Mouse (Mus musculus) cerebellum, postnatal 10 days (tissue): ENCODE measurements around the gene Sgms1.
"Not testable (repeated sequence)": the region's sequence is repeated elsewhere in the genome, so short reads cannot be mapped to it uniquely, and the experiment has no call there.

Experiments used
- DNase-seq, 2 experiments: peaks; one replicate each; pipeline ENCODE4 v3.0.0; 2021; ENCODE audit warnings: mixed read lengths in 2 of 2

Sgms1 gene

DNA sequence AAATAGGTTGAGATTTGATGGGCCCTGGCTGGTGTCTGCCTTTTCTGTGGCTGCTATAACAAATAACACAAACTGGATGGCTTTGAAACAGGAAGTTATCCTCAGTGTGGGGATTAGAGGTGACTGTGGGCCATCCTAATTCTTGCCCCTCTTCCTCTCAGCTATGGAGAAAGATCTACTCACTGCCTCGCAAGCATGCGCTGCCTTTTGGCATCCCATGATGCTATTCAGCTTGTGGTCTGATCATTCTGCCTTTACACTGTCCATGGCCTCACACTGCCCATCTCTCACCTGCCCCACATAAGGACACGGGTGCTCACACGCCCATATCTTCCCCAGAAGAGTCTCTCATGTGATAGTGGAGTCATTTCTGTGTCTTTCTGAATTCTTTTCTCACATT, 213.5 kb downstream of the Sgms1 start:
- DNase-seq, result no peak

DNA sequence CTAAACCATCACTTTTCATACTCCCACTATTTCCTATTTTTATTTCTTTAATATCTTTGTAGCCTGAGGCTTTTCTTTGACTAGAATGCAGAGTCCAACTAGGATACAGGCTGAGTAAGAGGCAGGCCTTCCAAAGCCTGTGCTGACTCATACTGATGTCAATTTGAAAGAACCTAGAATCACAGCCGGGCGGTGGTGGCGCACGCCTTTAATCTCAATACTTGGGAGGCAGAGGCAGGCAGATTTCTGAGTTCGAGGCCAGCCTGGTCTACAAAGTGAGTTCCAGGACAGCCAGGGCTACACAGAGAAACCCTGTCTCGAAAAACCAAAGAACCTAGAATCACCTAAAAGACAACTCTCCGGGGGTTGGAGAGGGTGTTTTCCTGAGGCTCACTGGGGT, 214.5 kb downstream of the Sgms1 start:
- no peak for DNase-seq

DNA sequence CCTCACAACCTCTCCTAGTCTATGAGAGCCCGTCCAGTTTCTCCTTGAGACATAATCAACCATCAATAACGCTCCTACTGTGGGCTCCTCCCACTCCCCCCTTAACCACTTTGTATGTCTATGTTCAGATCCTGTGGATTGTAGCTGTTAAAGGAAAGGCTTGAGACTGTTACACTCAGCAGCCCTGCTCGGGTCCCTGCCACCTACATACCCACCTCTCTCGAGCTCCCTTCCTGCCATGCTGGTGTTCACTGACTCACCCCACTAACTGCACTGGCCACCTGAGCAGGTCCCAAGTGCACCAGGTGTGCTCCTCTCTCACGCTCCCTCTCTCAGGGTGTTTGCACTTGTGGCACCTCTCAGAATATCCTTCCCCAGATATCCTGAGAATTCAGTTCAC, 215.0 kb downstream of the Sgms1 start:
- no peak for DNase-seq

DNA sequence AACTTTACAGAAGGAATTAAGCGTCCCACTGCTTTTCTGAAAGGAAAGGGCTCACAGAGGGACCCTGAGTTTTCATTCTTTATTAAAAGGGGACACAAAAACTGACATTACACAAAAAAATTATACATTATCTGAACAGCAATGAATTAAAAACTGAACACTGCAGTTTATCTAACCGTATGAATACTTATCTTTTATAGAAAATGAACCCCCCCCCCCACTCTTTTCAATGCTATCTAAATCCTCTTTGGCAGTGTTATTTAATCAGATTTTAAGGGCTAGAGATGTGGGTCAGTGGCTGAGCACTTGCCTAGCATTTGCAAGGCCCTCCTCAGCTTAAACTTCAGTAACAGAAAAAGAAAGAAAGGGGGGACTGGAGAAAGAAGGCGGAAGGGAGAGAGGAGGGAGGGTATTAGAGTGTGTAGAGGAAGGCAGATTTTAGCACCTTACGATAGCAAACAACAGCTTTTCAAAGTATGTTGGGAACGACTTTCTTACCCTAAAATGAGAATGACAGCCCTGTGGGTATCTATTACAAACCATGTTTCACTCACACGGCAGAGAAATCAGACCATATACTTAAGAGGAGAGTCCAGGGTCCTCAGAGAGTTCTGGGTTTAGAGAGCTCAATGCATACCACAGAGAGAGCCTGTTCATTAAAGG, 215.9 kb downstream of the Sgms1 start:
- DNase-seq, result no peak

DNA sequence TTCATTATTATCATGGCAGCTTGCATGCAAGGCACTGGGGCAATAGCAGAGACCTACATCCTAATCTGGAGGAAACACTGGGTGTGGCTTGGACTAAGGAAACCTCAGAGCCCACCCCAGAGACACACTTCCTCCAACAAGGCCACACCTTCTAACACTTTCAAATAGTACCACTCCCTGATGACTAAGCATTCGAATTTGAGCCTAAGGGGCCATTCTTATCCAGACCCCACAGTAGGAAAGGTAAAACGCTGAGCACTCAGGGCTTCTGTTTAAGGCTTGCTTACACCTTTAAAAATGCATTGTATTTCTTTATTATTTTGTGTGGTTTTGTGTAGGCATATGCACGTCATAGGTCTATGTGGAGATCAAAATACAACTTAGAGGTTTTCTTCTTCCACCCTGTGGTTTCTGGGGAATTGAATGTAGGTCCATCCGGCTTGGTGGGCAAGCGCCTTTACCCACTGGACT, 217.0 kb downstream of the Sgms1 start:
- DNase-seq, result no peak

DNA sequence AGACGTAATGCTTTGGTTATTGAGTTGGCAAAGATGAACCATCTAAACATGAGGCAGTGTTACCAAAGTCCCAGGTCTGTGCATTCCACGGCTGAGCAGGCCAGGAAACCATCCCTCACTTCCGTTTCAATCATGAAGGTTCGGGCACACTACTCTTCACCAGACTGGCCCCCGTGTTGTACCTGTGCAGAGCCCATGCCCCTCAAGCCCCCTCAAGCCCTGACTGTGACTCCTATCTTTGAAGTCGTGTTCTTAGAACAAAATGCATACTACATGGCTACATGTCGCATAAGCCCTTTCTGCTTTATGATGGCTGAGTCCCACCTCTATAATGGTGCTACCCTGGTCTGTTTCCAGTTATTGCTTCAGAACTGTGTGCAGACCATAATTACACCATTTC, 217.5 kb downstream of the Sgms1 start:
- DNase-seq, result no peak

DNA sequence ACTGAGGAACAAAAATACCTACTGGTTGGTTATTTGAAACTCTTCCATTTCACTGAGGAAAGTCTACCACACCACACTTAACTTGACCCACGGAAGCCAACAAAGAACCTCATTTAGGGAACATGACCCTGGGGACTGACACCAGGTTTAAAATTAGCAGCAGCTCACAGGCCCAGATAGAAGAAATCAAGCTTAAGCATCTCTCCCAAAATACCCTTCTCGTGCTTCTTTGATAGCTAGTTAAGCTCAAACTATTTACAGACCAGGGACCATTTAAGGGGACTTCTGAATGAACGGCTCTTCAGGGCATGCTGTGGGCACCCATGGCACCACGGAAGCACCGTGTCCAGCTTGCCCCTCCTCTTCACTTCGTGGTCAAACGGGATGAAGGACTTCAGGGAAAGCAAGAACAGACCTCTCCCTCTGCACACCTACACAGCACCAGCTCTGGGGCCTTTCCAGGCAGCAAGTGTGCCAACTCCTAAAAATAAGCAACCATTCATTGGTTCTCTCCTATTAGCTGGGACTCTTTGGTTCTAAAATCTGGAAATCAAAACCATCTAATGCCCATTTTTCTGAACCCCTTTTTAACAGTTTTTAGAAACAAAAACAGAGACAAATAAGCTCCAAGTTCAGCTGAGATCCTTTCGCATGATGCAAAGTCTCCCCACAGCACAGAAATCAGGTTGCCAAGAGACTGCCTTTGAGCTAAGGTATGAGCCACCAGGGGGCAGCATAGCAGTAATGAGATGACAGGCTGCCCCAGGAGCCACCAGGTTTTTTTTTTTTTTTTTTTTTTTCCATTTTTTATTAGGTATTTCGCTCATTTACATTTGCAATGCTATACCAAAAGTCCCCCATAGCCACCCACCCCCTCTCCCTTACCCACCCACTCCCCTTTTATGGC, 219.6 kb downstream of the Sgms1 start:
- peak; percentile 92 to 95 for DNase-seq

DNA sequence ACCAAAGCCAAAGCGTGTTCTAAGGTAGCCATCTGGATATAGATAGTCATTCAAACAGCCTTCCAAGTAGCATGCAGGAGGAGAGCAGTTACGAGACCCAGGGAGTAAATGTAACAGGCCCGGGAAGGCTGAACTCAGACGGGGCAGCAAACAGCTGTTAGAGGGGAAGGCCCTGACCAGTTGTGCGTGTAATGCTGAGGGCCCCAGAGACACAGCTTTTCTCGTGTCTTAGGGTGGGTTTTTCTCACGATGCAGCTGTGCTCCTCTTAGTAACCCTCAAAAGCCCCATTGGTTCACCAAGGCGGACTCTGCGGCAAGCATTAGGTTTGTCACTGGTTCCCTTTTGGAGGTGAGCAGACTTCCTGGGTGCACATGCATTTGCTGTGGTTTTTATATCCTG, 221.5 kb downstream of the Sgms1 start:
- DNase-seq, result no peak

DNA sequence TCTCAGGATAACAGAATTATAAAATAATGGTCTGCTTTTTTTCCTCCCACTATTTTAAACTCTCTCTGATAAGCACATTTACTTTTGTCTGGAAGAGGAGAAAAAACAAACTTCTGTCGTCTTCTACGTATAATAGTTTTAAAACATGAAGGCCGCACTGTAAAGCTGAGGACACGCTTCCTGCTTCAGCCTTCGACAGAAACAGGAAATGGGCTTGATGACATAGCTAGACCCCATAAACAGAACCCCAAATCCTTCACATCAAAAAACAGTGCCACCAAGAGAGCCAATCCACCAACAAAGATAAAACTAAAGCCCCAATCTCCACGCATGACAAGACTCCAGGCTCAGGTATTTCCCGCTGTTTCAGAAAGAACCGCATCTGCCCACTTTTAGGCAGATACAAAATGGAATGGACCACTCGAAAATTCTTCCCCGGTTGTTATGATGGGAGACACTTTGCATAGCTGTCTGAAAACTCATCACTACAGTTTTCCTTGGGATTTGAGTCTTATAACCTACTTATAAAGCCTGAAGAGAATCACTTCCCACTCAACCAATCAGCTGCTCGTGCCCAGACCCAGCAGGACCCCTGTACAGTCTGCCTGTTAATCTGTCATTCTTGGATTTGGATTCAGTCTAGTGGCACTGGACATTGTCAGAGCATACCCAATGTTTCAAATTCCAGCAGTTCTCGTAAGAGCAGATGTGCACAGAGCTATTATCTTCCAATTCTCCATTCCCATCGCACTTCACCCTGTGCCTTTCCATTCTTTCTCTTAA, 222.5 kb downstream of the Sgms1 start:
- peak; percentile 49 to 56 for DNase-seq

DNA sequence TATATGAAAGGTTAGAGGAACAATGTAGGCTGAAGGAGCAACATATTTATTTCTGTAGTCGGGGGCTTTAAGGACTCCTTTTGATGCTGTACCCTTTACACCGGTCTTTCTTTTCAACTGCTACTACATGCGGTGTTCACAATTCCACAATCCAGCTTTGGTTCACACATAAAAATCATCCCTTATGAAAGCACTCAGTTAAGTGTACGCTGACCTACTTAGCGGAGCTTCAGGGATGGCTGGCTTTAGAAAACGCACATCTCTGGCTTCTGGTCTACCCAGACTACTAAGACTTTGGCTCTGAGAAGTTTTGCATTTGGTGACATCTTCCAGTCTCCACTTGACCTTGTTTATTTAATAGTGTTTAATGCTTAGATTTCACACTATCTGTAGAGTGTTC, 223.8 kb downstream of the Sgms1 start:
- DNase-seq, result no peak

DNA sequence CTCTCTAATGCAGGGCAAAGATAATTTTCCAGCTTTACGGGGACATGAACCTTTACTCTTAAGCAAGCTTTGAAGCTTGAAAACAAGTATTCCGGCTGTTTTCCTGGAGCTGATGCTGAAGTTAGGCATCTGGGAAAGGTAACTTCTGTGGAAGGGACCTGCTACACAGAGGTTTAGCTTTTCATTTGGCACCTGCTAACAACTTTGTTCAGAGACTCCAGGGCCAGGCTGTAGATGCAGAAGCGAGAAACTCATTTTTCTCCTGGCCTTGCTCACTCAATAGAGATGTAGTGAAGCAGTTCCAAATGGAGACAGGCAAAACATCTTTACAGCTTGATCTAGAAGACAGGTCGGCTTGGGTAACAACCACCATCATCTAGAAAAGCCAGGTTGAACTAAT, 225.4 kb downstream of the Sgms1 start:
- no peak for DNase-seq

DNA sequence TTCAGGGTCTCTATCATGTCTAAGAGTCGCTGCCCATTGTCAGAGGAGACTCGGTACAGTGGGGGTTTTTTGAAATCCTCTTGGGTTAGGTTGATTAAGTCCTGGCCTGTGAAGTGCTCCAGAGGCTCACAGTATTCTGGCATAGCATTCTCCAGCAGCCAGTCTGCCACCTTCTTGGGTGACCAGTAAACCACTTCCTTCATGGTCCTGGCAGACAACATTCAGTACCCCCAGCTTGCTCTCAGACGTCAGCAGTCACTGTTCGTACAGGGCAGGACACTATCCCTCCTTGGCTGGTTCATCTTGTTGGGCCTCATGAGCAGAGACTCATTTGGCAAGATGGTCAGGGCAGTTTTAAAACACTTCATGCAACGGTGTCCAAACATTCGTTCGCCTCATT, 229.6 kb downstream of the Sgms1 start:
- DNase-seq, result no peak

DNA sequence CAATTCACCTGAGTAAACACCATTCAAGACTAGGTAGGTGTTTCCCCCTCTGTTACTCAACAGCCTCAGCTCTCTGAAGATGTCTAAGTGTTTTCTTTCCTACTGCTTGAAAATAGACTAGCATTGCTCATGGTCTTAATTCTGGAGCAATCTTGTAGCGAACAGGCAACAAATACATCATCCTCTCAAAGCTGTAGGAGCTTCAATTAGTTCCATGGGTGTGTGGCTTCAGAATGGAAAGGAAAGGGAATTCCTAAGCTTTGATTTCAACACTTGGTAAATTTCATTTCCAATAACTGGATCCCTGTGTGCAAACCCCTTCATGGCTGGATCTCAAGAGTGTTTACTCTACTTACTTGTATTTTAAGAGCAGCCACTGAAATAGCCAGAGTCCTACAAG, 230.3 kb downstream of the Sgms1 start:
- DNase-seq, result no peak

DNA sequence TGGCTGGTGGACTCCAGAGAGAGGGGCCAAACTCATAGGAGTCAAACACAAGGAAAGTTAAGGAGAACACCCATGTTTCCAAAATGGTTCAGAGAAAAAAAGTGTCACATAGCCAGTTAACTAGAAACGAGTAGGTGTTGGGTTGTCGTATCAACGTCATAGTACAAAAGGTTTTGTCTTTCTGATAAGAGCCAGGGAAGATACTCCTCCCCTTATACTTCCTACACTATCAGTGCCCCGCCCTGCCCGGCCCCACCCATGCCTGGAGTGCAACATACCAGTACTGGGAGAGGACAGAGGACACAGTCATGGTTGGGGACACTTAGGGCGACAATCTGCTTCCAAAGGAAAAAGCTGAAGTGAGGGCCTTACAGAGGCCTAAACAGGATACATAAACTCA, 232.5 kb downstream of the Sgms1 start:
- DNase-seq, result no peak

DNA sequence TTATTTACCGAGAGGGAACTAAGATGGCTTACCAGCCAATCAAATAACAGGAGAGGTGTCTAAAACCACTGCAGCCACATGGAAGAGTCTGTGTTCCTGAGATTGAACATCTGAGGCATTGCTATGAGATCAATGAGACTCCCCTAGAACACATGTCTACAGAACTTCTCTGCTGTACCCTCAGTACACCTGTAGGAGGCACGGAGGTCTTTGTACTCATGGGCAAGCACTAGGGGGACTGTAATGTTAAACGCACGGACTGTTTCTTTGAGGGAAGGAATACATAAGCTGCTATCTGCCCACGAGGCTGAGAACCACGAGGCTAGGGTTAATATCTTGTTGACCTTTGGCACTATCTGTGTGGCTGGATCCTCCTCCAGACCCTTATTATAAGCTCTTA, 237.0 kb downstream of the Sgms1 start:
- no peak for DNase-seq

DNA sequence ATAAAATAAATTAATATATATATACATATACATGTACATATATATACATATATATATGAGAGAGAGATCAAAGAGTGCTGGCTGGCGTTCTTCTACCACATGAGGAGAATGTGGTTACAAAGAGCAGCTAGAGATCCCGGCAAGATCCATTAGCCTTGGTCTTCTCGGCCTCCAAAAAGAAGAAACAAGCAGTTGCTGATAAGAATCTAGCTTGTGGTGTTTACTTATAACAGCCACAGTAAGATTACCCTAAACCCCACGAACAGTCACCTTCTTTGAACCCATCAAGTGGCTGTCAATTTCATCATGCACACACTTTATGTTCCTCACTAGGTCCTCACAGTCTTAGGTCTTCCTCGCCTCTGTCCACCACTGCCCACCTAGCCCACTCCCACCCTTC, 240.8 kb downstream of the Sgms1 start:
- DNase-seq, result no peak

DNA sequence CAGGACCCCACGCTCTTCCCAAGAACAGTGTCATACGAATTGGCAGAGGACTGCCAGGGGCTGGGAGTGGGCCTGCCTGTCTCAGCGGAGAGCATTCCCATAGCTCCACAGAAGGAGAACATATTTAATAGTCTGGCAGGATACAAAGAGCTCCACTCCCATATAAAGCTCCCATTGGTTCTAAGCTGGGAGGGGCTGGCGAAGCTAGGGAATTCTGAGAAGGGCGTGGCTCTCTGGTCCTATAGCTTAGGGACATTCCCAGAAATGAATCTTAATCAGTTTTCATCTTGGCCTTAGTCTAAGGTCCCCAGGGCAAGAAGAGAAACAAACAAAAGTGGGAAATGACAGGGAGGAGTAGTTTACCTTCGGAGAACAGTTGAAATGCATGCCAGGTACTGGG, 247.1 kb downstream of the Sgms1 start:
- DNase-seq, result no peak

DNA sequence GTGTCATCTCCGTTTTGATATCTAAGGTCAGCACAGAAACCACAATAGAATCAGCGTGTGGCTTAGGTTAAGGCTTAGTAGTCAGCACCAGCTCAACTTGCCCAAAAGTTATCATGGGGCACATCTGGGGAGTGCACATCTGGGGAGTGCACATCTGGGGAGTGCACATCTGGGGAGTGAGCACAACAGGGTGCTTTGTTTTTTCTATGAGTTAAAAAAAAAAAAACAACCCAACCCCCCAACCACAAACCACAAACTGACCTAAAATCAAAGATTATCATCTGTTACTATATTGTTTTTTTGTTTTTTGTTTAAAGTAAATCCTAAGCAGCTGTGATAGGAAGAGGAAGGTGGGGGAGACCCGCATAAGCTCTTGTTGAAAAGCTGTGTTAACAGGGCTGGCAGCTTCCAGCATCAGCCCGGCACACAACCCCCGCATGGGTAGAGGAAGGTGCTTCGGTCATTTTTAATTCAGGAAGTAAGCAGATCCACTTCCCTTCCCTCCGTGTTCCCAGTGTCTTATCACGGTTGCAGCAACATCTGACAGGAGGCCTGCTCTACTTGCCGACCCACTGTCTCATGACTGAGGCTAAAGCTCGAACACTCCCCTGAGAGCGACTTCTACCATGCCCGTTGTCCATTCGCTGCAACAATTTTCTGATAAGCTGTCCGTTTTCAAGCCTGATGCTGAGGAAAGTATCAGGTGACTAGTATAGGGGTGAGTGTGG, 251.0 kb downstream of the Sgms1 start:
- no peak for DNase-seq

DNA sequence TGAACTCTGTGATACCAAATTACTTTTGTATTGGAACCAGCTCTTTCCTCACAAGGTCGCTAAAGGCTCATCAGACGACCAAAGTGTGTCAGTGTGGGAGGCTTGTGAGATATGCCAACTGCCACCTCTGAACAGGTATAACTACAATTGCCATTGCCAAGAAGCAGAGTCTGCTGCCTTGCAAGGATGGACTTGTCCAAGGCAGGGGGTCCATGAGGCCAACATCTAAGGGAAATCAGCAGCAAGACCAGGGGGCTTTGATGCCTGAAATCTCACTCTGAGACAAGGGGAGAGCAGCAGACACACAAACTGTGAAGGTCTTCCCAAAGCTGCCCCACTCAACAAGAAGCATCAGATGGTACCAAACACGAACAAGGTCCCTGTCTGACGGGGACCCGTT, 251.6 kb downstream of the Sgms1 start:
- no peak for DNase-seq

DNA sequence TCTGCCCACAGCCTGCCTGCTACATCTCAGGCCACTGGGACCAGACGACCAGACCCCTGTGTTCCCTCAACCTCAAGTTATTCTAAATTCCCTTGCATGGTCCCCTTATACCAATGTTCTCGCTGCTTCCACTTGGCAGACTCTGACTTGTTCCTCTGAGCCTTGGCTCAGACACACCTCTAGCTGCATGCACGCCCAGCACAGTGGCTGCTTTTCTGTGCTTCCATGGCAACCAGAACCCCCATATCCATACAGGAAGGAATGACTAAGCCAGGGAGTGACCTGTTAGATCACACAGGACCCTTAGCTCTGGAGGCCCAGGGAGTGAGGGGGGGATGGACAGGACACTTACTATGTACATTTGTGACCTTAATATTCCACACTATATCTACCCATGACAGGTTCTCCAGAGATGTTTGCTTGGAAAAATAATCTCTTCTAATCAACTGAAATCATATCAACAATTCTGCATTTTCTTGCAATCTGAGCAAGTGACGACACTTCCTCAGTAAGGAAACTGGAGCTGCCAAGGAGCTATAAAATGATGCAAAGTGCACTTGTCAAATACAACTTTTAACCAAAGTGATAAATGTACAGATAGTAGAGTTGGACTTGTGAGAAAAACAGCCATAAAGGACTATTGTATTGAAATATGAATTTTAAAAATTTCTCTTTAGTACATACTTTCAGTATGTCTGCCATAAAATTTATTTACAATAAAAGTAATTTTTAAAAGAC, 252.5 kb downstream of the Sgms1 start:
- peak; percentile 38 to 61 for DNase-seq

DNA sequence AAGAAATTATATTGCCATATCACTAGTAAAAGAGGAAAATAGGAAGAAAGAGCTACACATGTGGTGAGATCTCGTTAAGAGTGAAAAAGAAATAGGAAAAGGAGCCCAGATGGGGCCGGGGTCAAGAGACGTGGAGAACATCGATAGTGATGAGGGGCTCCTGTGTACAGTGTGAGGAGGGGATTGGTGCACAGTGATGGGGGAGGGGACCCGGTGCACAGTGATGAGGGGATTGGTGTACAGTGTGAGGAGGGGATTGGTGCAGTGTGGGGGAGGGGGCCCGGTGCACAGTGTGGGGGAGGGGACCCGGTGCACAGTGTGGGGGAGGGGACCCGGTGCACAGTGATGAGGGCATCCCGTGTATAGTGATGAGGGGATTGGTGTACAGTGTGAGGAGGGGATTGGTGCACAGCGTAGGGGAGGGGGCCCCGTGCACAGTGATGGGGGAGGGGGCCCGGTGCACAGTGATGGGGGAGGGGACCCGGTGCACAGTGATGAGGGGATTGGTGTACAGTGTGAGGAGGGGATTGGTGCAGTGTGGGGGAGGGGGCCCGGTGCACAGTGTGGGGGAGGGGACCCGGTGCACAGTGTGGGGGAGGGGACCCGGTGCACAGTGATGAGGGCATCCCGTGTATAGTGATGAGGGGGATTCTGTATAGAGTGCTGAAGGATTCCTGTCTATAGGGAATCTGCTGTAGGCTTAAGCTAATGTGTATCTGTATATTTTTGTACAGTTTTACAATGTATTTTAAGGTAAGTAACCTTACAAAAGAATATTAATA, 257.6 kb downstream of the Sgms1 start:
- not testable (repeated sequence) for DNase-seq
